Mouse (Mus musculus) kidney, embryonic 16.5 days (tissue): ENCODE measurements around the gene Klhl5. TPM values are rescaled to one million over a fixed set of nuclear protein-coding genes. Genes with fewer than 3 reads are reported as not detected.

ENCODE experiments used
- ATAC-seq: fragments of 200-750 bp; cut with Nextera tagmentation; 2 replicates; pipeline ENCODE4 v1.8.0; 2017; ENCODE audit warnings: moderate TSS enrichment; ENCODE audit not compliant: low FRiP score, low TSS enrichment
- H3K27ac ChIP-seq: fragments of 300-500 bp; sonication (generic); 2 replicates; pipeline ENCODE4 v1.5.1; 2014; ENCODE audit warnings: low read length
- H3K27me3 ChIP-seq: fragments of 300-500 bp; sonication (generic); 2 replicates; pipeline ENCODE4 v1.6.1; 2014; ENCODE audit warnings: low read length, control low read depth, mixed read lengths; ENCODE audit not compliant: insufficient read depth
- H3K36me3 ChIP-seq: fragments of 300-500 bp; sonication (generic); 2 replicates; pipeline ENCODE4 v1.6.1; 2014; ENCODE audit warnings: low read length, control low read depth, mixed read lengths; ENCODE audit not compliant: insufficient read depth
- H3K4me1 ChIP-seq: fragments of 300-500 bp; sonication (generic); 2 replicates; pipeline ENCODE4 v1.6.1; 2014; ENCODE audit warnings: low read length, control low read depth, mixed read lengths; ENCODE audit not compliant: insufficient read depth
- H3K4me2 ChIP-seq: fragments of 300-500 bp; sonication (generic); replicated peaks from 2 replicates; pipeline ENCODE4 v1.6.1; 2014; ENCODE audit warnings: low read depth, low read length
- H3K4me3 ChIP-seq: fragments of 300-500 bp; sonication (generic); 2 replicates; pipeline ENCODE4 v1.5.1; 2014; ENCODE audit warnings: mild to moderate bottlenecking, low read length
- H3K9ac ChIP-seq: fragments of 300-500 bp; sonication (generic); replicated peaks from 2 replicates; pipeline ENCODE4 v1.6.1; 2014; ENCODE audit warnings: low read length
- H3K9me3 ChIP-seq: fragments of 300-500 bp; sonication (generic); 2 replicates; pipeline ENCODE4 v1.6.1; 2016; ENCODE audit warnings: low read length, control low read depth
- WGBS: fragments of 180-500 bp; shearing (Covaris S2); extraction: QIAGEN DNeasy Blood & Tissue Kit; methylation state at CpG from one replicate; pipeline ENCODE4 v1.1.7; 2014; 5-methylcytosine and 5-hydroxymethylcytosine counted together
- polyA plus RNA-seq: library from polyadenylated mRNA; unstranded; fragments of >200 nt; fragmentation: Nextera tagmentation; extraction: Ambion mirVana; gene quantifications from 2 replicates; pipeline ENCODE4 v1.2.1, GENCODE M21; 2015

Klhl5 gene
- polyA plus RNA-seq, 1 experiment from 2014 or later, result 15.8 TPM

DNA sequence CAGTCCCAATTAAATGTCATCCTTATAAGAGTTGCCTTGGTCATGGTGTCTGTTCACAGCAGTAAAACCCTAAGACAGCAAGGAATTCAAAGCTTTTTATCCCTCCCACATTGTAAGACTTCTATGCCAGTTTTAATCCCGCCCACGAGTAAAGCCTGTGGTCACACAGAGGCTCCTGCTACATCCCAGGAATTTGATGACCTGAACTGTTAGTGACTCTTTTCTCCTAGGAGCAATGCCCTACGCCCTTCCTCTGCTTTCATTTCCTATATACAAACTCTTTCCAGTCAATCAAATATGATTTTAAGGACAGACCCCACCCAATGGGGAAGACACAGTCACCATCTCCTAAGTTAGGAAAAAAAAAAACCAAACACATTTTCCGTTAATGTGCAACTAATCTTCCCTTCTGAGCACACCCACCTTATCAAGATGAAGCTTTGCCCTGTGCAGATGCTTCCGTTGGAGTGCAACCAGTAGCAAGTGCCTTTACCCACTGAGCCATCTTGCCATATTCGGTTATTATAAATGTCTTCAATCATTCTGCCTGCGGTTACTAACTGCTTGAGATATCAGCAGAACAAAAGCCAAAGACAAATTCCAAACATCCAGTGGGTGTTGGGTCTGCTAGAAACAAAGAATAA, 12.3 kb upstream of the Klhl5 start:
- no peak for ATAC-seq
- H3K4me3 ChIP-seq, result no peak overlapping the region
- H3K4me1 ChIP-seq, result no peaks in the 10 kb centered on the region
- WGBS, result 88% methylated on average over 7 of the region's 7 CpGs
- H3K36me3 ChIP-seq, result no peaks in the 10 kb centered on the region
- H3K9me3 ChIP-seq, result no peaks in the 10 kb centered on the region
- H3K9ac ChIP-seq, result no peak overlapping the region
- no peak overlapping the region for H3K4me2 ChIP-seq
- no peak overlapping the region for H3K27ac ChIP-seq
- H3K27me3 ChIP-seq, result no peaks in the 10 kb centered on the region

DNA sequence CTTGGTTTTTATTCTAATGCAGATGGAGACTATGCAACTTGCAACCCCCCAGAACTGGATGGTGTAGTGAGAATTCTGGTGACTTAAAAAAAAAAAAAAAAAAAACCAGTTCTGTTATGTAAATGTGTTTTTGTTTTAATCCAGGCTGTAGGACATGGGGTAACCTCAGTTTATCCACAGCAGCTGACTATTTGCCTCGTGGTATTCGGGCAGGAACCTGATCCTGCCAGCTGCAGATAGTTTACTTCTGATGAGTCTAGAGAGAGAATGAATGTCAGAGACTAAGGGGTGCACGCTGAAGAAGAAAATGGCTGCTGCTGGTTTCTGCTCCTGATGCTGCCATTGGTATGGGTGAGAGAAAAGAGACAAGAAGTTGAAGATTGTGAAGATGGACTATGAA, 11.3 kb upstream of the Klhl5 start:
- WGBS, result 84% methylated on average over 3 of the region's 3 CpGs
- Histone ChIP-seq H3K9ac (no peak overlapping the region), H3K4me1 (no peaks in the 10 kb centered on the region), H3K9me3 (no peaks in the 10 kb centered on the region), H3K27me3 (no peaks in the 10 kb centered on the region), H3K4me3 (no peak overlapping the region), H3K27ac (no peak overlapping the region), H3K4me2 (no peak overlapping the region), H3K36me3 (no peaks in the 10 kb centered on the region)
- ATAC-seq, result no peak

GRCm38 (mm10) chr5:65096805-65097204, 10.5 kb upstream of the Klhl5 start:
- Histone ChIP-seq H3K9me3 (no peaks in the 10 kb centered on the region), H3K27ac (no peak overlapping the region), H3K9ac (no peak overlapping the region), H3K4me3 (no peak overlapping the region), H3K4me1 (no peaks in the 10 kb centered on the region), H3K36me3 (no peaks in the 10 kb centered on the region), H3K4me2 (no peak overlapping the region), H3K27me3 (no peaks in the 10 kb centered on the region)
- no peak for ATAC-seq
- WGBS, result 52% methylated on average over 3 of the region's 3 CpGs

GRCm38 (mm10) chr5:65097457-65097856, 9.9 kb upstream of the Klhl5 start:
- Histone ChIP-seq H3K9me3 (no peaks in the 10 kb centered on the region), H3K36me3 (no peaks in the 10 kb centered on the region), H3K4me1 (no peaks in the 10 kb centered on the region), H3K27ac (no peak overlapping the region), H3K4me2 (no peak overlapping the region), H3K27me3 (no peaks in the 10 kb centered on the region), H3K4me3 (no peak overlapping the region), H3K9ac (no peak overlapping the region)
- ATAC-seq, result no peak
- WGBS, result 82% methylated on average over 5 of the region's 5 CpGs

- no peak overlapping the region for H3K9ac ChIP-seq
- WGBS, result 77% methylated on average over 11 of the region's 11 CpGs
These were observed 7.3 kb upstream of the Klhl5 start for GRCm38 (mm10) chr5:65100002-65100401.

DNA sequence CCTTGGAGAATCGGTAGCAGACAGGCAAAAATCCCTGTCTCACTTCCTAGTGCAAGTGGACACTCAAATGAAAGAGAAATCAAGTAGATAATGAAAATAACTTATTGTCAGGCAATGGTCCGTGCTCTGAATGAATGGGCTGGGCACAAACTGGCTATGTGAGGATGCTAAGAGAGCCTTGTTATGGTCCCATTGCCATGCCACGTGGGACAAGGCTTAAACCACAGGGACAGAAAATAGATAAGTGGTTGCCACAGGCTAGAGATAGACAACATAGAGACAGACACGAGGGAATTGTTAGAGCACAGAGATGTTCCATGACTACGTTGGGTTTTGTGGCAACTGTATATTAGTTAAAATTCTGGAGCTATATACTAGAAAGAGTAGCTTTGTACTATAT, 6.1 kb upstream of the Klhl5 start:
- H3K27me3 ChIP-seq, result no peaks in the 10 kb centered on the region
- WGBS, result 88% methylated on average over 5 of the region's 5 CpGs
- H3K4me2 ChIP-seq, result no peak overlapping the region
- no peak for ATAC-seq
- no peaks in the 10 kb centered on the region for H3K9me3 ChIP-seq
- H3K9ac ChIP-seq, result no peak overlapping the region
- H3K4me3 ChIP-seq, result no peak overlapping the region
- no peak overlapping the region for H3K27ac ChIP-seq
- no peaks in the 10 kb centered on the region for H3K36me3 ChIP-seq
- no peaks in the 10 kb centered on the region for H3K4me1 ChIP-seq

More at GRCm38 (mm10) chr5:65100002-65100401, 7.3 kb upstream of the Klhl5 start:
- no peaks in the 10 kb centered on the region for H3K4me1 ChIP-seq
- H3K27ac ChIP-seq, result no peak overlapping the region
- H3K27me3 ChIP-seq, result no peaks in the 10 kb centered on the region
- no peaks in the 10 kb centered on the region for H3K9me3 ChIP-seq
- H3K4me2 ChIP-seq, result no peak overlapping the region
- no peak for ATAC-seq
- H3K36me3 ChIP-seq, result no peaks in the 10 kb centered on the region
- no peak overlapping the region for H3K4me3 ChIP-seq

GRCm38 (mm10) chr5:65101621-65102020, 5.7 kb upstream of the Klhl5 start:
- H3K27ac ChIP-seq, result peak overlapping the region; percentile 44
- WGBS, result 85% methylated on average over 6 of the region's 6 CpGs
- no peaks in the 10 kb centered on the region for H3K36me3 ChIP-seq
- H3K4me1 ChIP-seq, result peaks cover under 1% of the 10 kb centered on the region; the same call in 1 of the 2 replicates
- H3K27me3 ChIP-seq, result no peaks in the 10 kb centered on the region
- H3K9me3 ChIP-seq, result no peaks in the 10 kb centered on the region
- H3K9ac ChIP-seq, result no peak overlapping the region
- no peak for ATAC-seq
- no peak overlapping the region for H3K4me3 ChIP-seq
- H3K4me2 ChIP-seq, result no peak overlapping the region

DNA sequence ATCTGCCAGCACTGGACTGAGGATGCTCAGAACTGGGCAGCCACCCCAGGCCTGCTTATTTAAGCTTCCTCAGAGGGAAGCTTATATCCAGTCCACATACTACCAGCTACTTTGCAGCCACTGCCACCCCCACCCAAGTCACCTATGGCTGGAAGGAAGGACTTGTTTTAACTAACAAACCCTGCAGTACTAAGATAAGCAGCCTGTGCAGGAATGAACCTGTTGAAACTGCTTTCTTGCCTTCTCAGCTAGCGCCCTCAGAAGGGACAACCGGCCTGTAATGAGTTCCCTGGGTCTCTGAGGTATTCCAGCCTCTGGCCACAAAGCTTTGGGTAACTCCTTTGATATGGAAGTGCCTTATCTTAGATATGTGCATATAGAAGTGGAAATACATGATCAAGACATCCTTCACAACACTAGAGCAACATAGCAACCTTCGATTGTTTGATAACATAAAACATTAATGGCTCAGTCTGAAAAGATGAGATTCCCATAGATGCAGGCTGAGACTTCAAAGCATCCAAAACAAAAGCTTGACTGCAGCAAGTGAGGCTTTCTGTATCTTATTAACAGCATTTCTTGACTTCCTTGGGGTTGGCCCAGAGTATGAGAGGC, 5.2 kb upstream of the Klhl5 start:
- H3K4me2 ChIP-seq, result no peak overlapping the region
- 75% methylated on average over 3 of the region's 3 CpGs for WGBS
- H3K4me1 ChIP-seq, result peaks cover 5% of the 10 kb centered on the region; the same call in 1 of the 2 replicates
- peak; percentile 49 for ATAC-seq
- no peaks in the 10 kb centered on the region for H3K36me3 ChIP-seq
- no peaks in the 10 kb centered on the region for H3K9me3 ChIP-seq
- H3K27me3 ChIP-seq, result no peaks in the 10 kb centered on the region
- H3K4me3 ChIP-seq, result no peak overlapping the region
- peak overlapping the region; percentile 44 for H3K27ac ChIP-seq
- no peak overlapping the region for H3K9ac ChIP-seq

GRCm38 (mm10) chr5:65102641-65103042, 4.7 kb upstream of the Klhl5 start:
- H3K36me3 ChIP-seq, result no peaks in the 10 kb centered on the region
- H3K9me3 ChIP-seq, result no peaks in the 10 kb centered on the region
- no peak overlapping the region for H3K4me3 ChIP-seq
- no peak overlapping the region for H3K27ac ChIP-seq
- WGBS, result 71% methylated on average over 10 of the region's 10 CpGs
- no peak for ATAC-seq
- H3K4me1 ChIP-seq, result peaks cover 5% of the 10 kb centered on the region; the same call in 1 of the 2 replicates
- no peak overlapping the region for H3K4me2 ChIP-seq
- H3K9ac ChIP-seq, result no peak overlapping the region
- no peaks in the 10 kb centered on the region for H3K27me3 ChIP-seq

- no peaks in the 10 kb centered on the region for H3K36me3 ChIP-seq
- H3K4me1 ChIP-seq, result peaks cover 26% of the 10 kb centered on the region; the same call in 1 of the 2 replicates
- peak overlapping the region; percentile 78 for H3K4me2 ChIP-seq
- H3K27ac ChIP-seq, result peak overlapping the region; percentile 80
- peak overlapping the region; percentile 85 for H3K4me3 ChIP-seq
- H3K9ac ChIP-seq, result peak overlapping the region; percentile 89
- H3K9me3 ChIP-seq, result no peaks in the 10 kb centered on the region
- ATAC-seq, result peak; percentile 60
- WGBS, result 3% methylated on average over 25 of the region's 42 CpGs
- no peaks in the 10 kb centered on the region for H3K27me3 ChIP-seq
These were observed 564 bp downstream of the Klhl5 start for GRCm38 (mm10) chr5:65107773-65108432.
